Mouse (Mus musculus) neural tube, embryonic 10.5 days (tissue): ENCODE data around the gene Pmepa1.
A peak's percentile ranks its signal among the peaks of the same experiment; 100 is the strongest.

Source experiments
- DNase-seq: peaks from one replicate; pipeline ENCODE4 v3.0.0-alpha.2; 2017; ENCODE audit warnings: low spot score; ENCODE audit errors: extremely low spot score

Pmepa1 gene

GRCm38 (mm10) chr2:173186047-173186943, 90.0 kb downstream of the Pmepa1 start:
- peak; percentile 92 for DNase-seq

GRCm38 (mm10) chr2:173185282-173185681, 91.1 kb downstream of the Pmepa1 start:
- no peak for DNase-seq

GRCm38 (mm10) chr2:173184475-173185080, 91.8 kb downstream of the Pmepa1 start:
- no peak for DNase-seq

GRCm38 (mm10) chr2:173183836-173184460, 92.4 kb downstream of the Pmepa1 start:
- DNase-seq, result peak; percentile 81

GRCm38 (mm10) chr2:173183311-173183710, 93.0 kb downstream of the Pmepa1 start:
- no peak for DNase-seq

- DNase-seq, result no peak
Measured at GRCm38 (mm10) chr2:173182796-173183195, 93.5 kb downstream of the Pmepa1 start.

- no peak for DNase-seq
Measured at GRCm38 (mm10) chr2:173181901-173182300, 94.4 kb downstream of the Pmepa1 start.

- no peak for DNase-seq
Measured at GRCm38 (mm10) chr2:173181486-173181885, 94.8 kb downstream of the Pmepa1 start.

- DNase-seq, result peak; percentile 10
Measured at GRCm38 (mm10) chr2:173180721-173181388, 95.5 kb downstream of the Pmepa1 start.

GRCm38 (mm10) chr2:173180026-173180425, 96.3 kb downstream of the Pmepa1 start:
- no peak for DNase-seq

- no peak for DNase-seq
Measured at GRCm38 (mm10) chr2:173179046-173179445, 97.3 kb downstream of the Pmepa1 start.

GRCm38 (mm10) chr2:173177951-173178350, 98.4 kb downstream of the Pmepa1 start:
- no peak for DNase-seq

- no peak for DNase-seq
Measured at GRCm38 (mm10) chr2:173177481-173177880, 98.9 kb downstream of the Pmepa1 start.

GRCm38 (mm10) chr2:173175703-173176102, 100.6 kb downstream of the Pmepa1 start:
- DNase-seq, result no peak

- DNase-seq, result no peak
Measured at GRCm38 (mm10) chr2:173174569-173174968, 101.8 kb downstream of the Pmepa1 start.
